Mouse (Mus musculus) c-Kit-negative CD71-positive TER-119-positive erythroid progenitor cells, embryonic 14.5 days (primary cell): ENCODE measurements around the gene Fam219b.

ENCODE experiments used
- DNase-seq: peaks from one replicate; pipeline ENCODE4 v3.0.0-alpha.2; 2013; ENCODE audit warnings: low read depth, low spot score

The Fam219b gene

DNA sequence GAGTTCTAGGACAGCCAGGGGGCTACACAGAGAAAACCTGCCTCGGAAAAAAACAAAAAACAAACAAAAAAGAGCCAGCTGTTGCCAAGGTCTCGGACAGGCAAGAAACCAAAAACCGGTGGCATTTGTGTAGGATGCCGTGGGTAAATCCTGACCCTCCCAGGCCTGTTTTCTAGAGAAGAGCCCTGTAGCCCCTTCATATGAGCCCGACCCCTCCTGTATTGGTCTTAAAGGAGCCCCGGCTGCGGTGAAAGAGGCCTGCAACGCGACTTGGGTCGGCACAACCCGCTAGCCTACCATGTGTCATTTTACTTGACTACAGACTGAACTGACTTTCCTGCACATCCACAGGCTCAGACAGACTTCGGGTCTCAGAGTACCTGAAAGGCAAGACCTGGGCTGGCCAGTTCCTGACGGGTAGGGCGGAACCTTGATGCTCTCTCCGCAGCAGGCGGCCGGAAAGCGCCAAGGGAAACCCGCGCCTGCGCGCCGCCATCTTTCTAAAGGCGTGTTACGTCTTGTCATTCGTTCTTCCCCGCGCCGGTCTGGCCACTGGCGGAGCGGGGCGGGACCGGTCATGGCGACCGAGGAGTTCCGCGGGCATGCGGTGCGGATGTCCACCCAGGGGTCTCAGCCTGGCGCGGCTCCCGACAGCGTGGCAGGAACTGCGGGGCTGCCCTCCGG is at the start of gene Fam219b:
TSS of gene Fam219b (plus strand) at position 485 of the 684 bp plus-strand sequence.
- DNase-seq, result peak; percentile 80

DNA sequence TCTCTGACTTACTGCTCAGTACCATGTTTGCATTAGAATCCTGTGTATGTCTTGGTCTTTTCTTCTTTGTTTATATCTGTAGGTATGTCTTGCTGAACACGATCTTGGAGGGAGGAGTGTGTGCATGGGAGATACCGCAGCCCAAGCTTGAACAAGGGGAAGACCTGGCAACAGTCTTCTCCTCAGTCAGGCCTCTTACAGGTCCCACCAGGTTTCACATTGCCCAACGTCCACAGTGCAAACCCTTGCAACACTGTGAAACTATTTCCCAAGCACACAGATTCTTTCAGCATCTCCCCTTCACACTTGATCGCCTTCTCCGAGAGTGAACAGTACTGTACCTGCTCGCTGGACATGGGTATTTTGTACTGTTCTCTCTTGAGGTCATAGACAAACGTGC is 49.5 kb upstream of the Fam219b start:
- no peak for DNase-seq

DNA sequence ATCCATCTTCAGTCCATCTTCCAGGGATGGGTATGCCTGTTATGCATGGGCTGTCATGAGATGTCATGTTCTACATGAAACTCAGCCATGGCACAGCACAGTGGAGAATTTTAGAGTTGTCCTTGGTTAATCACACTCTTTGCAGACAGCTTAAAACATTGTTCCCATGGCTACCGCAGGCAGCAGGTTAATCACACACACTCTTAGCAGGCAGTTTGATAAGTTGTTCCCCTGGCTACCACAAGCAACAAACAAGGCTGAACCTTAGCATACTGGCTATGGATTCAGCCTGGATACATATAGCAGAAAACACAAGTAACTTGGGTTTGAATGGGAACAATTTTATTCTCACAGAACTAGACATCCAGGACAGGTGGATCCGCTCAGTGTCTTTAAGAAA is 43.8 kb upstream of the Fam219b start:
- DNase-seq, result no peak

DNA sequence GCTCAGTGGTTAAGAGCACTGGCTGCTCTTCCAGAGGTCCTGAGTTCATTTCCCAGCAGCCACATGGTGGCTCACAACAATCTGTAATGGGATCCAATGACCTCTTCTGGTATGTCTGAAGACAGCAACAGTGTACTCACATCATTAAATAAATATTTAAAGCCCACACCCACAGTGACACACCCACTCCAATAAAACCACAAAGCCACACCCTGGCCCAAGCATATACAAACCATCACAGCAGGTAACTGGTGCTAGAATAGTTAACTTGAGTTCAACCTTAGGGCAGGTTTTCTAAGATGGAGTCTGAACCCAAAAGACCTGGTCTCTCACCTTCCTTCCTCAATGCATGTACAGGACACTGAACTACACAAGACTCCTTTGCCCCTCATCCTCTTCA is 42.4 kb upstream of the Fam219b start:
- no peak for DNase-seq

DNA sequence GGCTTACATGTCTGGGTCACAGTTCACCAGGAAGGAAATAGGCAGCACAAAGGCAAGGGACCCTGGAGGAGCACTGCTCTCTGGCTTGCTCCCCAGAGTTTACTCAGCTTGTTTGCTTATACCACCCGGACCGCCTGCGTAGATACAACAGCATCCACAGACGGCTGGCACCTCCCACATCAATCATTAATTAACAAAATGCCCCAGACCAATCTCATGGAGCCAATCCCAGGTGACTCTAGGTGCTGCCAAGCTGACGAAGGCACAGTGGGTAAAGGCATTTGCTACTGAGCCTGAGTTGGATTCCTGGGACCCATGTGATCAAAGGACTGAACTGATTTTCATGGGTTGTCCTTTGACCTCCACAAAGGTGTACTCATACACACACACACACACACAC is 40.1 kb upstream of the Fam219b start:
- no peak for DNase-seq

DNA sequence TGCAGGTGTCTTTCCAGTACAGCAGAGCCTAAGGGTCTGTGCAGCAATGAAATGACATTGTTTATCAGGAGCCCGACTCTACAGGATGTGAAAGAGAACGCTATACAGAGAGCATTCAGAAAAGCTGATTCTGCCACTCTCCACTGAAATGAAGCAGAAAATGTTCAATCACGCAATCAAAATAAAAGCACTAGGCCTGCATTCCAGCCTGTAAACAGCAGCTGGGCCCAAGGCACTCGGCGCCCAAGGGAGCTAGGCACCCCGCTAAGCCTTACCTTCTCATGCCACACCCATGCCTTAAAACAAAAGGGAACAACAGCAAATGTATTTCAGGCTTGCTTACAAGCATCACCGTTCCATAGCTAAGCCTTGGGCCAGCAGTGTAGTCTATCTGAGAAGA is 38.8 kb upstream of the Fam219b start:
- no peak for DNase-seq

DNA sequence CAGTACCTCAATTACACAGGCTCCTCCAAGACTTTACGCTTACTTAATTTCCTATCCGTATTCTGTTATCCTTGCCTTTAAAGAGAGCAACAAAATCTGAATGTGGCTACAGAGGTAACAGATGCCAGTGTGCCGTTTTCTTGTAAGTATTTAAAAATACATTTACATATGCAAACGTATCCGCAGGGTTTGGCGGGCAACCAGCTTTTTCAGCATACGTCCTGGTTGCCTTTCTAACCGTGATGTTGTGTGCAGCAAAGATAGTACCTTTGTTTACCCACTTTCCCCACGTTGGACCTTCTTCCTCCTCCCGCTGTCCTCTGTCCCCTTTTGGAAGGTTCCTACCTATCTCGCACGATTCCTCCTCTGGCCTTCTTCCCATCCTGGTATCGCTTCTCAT is 35.9 kb upstream of the Fam219b start:
- DNase-seq, result no peak

DNA sequence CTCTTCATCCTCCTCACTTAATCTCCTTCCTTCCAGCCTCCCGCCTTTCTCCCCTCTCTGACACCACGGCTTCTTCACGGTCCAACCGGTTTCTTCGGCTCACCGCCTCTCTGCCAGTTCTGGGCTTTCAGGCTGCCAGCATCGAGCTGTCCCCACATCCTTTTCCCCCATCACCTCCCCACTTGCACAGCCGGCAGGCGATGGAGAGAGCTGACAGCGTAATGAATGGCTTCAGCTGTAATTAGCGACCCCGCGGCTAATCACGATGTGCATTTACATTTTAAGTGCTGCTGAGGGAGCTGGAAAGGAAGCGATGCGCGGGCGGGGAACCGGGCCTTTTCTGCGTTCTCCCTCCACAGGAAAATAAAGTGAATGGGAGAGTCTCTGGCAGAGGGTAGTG is 35.5 kb upstream of the Fam219b start:
- DNase-seq, result no peak

DNA sequence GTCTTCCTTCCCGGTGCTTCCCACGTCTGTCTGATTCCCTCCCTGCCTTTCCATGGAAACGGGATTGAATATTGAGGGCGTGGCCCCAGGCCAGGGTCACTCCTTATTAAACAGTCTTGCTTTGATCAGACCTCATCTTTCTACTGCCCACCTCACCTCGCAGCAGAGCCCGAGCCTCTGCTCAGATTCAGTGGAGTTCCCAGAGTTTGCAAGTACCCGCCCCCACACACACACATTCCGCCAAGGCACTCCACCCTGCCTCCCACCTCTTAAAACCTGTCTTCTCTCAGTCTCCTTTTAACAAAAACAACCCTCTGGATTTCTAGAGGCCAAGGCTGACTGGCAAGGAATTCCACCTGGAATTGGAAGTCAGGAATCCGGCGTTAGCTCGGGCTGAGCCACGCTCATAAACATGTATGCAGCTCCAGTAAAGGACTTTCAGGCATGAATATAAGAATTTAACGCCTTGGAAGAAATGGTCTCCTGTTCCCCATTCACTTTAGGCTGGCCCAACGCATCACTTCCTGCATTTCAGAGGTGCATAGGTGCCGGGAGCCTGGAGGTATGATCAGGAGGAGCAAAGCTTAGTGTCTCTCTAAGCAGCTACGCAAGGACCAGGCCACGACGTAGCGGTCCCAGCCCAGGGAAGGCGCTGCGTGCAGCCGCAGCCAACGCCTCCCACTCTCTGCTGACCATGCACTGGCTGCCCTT is 34.3 kb upstream of the Fam219b start:
- no peak for DNase-seq

DNA sequence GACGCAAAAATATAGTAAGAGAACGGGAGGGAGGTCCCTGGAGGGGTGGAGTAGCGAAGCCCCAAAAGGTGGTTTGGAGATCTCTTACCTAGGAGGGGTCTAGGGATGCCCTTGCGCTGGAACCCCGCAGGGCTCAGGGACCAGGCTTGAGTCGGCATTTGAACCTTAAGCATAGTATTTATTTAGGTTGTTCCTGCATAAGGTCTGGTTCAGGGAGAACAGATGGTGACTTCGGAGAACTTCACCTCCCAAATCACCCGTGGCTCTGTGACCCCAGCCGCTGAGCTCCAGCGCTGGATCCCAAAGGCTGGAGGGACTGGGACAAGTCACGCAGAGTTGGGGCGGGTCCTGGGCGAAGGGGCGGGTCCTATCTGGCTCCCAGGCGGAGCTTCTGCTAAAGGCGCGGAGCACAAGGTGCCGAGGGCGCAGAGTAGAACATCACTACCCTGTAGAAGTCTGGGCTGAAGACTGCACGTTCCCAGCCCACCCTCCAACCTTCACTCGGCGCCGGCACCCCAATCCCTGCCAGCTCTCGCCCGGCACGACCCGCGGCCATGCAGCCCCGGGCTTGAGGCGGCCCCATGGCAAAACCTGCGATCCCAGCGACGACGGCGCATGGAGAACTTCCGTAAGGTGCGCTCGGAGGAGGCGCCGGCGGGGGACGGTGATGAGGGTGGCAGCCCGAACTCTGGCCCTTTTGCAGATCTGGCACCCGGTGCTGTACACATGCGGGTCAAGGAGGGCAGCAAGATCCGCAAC is 33.5 kb upstream of the Fam219b start, which contains the start of gene Rpp25:
TSS of gene Rpp25 (plus strand) at position 405 of the 759 bp plus-strand sequence.
- no peak for DNase-seq

DNA sequence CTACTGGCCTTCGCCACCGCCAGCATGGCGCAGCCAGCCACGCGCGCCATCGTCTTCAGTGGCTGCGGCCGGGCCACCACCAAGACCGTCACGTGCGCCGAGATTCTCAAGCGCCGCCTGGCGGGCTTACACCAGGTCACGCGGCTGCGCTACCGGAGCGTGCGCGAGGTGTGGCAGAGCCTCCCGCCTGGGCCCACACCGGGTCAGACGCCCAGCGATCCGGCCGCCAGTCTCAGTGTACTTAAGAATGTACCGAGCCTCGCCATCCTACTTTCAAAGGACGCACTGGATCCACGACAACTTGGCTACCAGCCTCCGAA is 33.0 kb upstream of the Fam219b start:
- no peak for DNase-seq

DNA sequence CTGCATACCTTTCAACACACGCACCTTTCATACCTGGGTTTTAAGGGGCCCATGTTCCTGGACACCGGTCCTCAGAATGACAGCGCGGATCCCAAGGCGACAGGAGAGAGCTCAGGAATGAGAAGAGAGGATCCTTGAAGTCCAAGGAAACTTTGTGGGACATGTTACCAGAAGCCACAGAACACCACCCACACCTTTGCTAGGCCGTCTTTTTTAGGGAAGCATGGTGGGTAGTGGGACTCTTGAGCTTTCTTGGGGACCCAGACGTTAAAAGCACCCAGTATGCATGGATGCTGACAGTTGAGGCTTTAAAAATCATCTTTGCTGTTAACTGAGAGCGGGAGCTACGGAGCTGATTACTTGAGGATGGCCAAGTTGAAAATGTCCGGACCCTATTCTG is 32.4 kb upstream of the Fam219b start:
- DNase-seq, result no peak

DNA sequence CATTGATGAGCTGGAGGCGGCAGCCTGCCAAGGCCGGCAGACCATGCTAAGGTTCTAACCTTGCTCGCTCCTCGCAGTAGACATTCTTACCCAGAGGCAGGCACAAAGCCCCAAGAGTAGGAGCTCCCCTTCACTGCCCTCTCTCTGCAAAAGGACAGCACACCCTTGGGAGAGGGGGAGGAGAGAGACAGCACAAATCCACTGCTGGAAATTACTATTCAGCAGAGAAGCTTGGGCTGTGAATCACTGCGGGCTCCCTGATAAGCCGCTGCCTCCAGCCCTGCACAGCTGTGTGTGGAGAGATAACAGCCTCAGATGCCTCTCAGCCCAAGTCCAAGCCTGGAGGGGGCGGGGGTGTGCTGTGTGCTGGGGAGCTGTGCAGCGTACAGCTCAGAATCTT is 31.6 kb upstream of the Fam219b start:
- DNase-seq, result peak; percentile 67

DNA sequence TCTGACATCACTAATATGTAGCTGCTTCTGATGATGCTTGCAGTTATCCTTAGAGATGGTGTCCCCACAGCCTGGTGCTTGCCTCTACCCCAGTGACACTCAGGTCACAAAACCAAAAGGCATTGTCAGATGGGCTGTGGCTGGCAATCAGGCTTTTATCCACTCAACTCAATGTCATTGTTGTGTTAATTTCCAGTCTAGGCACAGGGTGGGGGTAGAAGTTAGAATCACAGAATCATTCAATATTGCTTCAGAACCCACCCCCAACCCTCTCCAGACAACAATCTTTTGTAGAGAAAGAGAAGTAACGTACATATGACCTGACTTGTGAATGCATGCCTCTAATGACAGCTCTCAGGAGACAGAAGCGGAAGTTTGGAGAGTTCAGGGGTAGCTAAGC is 26.8 kb upstream of the Fam219b start:
- DNase-seq, result no peak

DNA sequence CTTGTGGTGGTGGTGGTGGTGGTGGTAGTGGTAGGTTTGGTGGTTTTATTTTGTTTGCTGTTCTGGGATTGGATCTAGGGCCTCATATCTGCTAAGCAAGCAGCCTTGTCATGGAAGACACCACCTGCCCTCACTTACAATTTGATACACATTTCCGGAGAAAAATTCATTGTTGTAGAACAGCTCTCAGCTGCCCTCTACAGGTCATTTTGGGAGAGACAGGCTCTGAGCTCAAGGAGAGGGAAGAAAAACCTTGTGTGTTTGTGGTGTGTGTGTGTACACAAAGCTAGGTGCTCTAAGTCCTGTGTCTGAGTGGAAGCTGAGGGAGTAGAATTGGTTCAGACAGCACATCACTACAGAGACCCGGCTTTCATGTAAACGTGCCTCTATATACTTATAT is 20.2 kb upstream of the Fam219b start:
- peak; percentile 55 for DNase-seq

DNA sequence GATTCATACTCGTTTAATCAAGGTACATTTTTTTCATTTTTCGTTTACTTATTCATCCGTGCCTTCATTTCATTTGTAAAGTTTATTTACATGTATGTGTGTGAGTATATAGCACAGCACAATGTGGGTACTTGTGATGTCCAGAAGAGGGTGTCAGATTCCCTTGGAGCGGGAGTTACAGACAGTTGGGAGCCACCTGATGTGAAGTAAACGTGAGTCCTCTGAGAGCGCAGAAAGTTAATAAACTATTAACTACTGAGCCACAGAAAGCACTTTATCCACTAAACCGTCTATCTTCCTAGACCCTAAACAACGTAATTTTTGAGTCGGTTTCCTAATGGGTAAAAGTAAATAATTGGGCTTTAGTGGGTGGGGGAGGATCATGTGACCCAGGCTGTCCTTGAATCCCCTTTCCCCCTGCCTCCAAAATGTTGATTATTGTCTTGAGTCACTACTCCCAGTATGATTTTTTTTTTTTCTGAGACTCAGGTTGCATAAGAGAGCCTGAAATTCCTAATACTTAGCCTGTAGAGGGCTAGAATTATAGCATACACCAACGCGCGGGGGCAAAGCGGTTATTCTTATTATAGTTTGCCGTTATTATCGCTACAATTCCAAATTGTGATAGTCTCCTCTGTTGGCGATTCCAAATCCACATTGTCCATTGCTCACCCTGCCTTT is 16.8 kb upstream of the Fam219b start:
- no peak for DNase-seq

DNA sequence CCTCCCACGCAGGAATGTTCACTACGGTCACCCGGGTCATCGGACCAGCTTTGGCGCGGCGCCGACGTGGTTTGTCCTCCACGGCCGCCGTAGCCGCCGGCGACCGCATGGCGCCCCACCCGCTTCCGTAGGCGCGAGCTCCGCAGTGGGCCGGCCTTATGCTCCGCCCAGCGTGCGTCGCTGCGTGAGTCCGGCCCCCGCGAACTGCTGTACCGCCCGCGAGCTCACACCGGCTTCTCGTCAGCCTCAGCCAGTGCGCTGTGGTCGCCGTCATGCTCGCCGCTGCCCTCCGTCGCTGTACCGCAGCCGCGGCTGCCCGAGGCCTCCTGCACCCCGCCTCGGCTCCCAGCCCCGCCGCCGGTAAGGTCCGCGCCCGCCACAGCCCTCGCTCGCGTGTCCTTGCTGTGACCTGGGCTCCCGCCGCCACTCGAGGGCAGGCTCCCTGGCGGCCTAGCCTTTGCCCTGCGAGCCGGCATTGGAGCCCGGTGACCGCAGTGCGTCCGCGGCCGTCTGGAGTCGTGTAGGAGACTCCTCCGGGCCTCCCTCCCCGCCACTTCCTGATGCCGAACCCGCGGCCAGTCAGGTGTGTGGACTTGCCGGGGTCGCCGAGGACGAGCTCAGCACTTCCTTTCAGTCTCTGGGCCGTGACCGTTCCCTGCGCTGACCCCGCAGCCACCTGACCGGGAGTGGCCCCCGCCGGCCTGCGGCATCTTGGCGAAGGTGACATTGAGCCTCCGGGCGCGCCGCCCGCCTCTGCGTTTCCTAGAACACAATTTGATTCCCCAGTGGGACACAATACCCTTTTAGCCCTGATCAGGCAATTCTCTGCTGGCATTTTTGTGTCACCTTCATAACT is 16.0 kb upstream of the Fam219b start, which contains the start of gene Cox5a:
TSS of gene Cox5a (plus strand) at position 219 of the 856 bp plus-strand sequence.
- DNase-seq, result peak; percentile 84

DNA sequence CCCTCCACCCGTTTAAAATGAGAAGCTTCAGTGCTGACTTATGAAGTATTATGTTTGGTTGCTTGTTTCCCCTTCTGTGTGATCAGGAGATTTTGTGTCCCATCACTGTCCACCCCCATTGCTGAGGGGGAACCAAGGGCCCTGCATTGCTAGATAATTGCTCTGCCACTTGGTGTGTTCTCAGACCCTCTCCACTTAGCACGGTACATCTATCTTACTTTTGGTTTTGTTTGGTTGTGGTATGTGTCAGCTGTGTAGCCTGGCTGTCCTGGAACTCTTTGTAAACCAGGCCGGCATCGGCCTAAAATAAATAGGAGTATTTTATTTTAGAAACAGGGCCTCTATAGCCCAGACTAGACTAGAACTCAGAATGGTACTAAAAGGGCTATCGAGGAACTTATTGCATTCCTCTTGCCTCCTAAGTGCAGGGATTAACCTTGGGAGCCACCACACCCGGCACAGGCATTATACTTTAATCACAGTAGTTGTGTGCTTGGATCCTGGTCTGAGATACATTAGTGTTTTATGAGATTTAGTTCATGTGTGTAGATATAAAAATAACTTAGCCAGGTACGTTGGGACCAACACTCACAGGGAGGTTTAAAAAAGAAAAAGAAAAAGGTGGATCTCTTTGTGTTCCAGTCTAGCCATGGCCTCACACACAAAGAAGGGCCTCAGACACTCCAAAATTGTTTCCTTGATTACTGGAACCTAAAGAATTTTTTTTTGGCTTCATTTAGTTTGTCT is 15.0 kb upstream of the Fam219b start:
- no peak for DNase-seq

DNA sequence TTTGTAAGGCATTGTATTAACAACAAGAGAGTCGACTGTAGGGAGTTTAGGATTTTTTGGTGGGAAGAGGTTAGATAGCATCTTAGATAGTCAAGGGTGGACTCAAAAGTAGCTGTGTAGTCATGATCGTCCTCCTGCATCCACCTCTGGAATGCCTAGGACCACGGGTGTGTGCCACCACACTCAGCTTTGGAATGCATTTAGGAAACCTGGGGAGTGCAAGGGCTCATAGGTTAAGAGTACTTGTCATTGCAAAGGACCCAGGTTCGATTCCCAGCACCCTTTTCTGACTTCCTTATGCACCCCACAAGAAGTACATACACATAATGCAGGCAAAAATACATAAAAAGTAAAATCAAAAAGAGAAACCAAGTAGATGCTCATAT is 14.5 kb upstream of the Fam219b start:
- DNase-seq, result no peak

DNA sequence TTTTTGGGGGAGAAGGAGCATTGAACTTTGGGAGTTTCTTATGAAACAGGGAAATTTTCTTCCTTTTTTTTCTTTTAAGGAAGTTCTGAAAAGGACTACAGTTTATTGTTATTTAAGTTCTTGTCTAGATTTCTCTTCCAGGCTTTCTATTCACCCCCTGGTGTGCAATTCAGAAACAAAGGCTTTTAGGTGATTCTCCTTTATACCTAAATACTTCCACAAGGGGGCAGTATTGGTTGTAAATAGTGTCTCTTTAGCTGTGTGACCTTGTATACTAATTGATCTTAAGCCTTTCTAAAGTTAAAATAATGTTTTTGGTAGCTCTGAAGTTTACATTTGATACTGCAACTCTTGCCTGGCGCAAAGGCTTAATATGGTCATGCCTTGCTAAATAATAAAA is 13.6 kb upstream of the Fam219b start:
- DNase-seq, result peak; percentile 64

DNA sequence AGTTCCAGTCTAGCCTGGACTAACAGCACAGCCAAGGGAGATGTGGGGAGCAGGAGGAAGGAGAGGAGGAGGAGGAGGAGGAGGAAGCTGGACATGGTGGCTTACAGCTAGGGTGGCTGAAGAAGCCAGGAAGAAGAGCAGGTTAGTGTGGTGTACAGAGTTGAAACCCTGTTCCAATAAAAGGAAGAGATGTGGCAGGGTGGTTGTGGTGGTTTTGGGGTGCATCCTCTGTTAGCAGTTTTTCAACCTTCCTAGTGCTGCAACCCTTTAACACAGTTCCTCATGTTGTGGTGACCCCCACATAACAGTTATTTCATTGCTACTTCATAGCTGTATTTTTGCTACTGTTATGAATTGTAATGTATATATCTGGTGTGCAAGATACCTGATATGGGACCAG is 12.9 kb upstream of the Fam219b start:
- no peak for DNase-seq
